Mouse (Mus musculus) midbrain, embryonic 16.5 days (tissue): ENCODE results near the gene Tm4sf4. TPM values are rescaled to one million over a fixed set of nuclear protein-coding genes. Genes with fewer than 3 reads are reported as not detected.

Experiments
- ATAC-seq: fragments of 200-750 bp; cut with Nextera tagmentation; 2 replicates; pipeline ENCODE4 v1.8.0; 2017; ENCODE audit warnings: moderate TSS enrichment
- H3K27ac ChIP-seq: fragments of 300-500 bp; sonication (generic); 2 replicates; pipeline ENCODE4 v1.5.1; 2014; ENCODE audit warnings: mild to moderate bottlenecking, low read length, mixed read lengths
- H3K27me3 ChIP-seq: fragments of 300-500 bp; sonication (generic); 2 replicates; pipeline ENCODE4 v1.6.1; 2014; ENCODE audit warnings: low read depth, low read length, mixed read lengths; ENCODE audit not compliant: control insufficient read depth, insufficient read depth
- H3K36me3 ChIP-seq: fragments of 300-500 bp; sonication (generic); 2 replicates; pipeline ENCODE4 v1.6.1; 2014; ENCODE audit warnings: mild to moderate bottlenecking, low read length, moderate library complexity, mixed read lengths; ENCODE audit not compliant: control insufficient read depth, insufficient read depth
- H3K4me1 ChIP-seq: fragments of 300-500 bp; sonication (generic); 2 replicates; pipeline ENCODE4 v1.6.1; 2014; ENCODE audit warnings: mild to moderate bottlenecking, low read length, mixed read lengths; ENCODE audit not compliant: control insufficient read depth, insufficient read depth
- H3K4me2 ChIP-seq: fragments of 300-500 bp; sonication (generic); 2 replicates; pipeline ENCODE4 v1.6.1; 2014; ENCODE audit warnings: mild to moderate bottlenecking, low read length, mixed read lengths
- H3K4me3 ChIP-seq: fragments of 300-500 bp; sonication (generic); 2 replicates; pipeline ENCODE4 v1.5.1; 2014; ENCODE audit warnings: low read depth, mild to moderate bottlenecking, low read length, moderate library complexity, mixed read lengths
- H3K9ac ChIP-seq: fragments of 300-500 bp; sonication (generic); 2 replicates; pipeline ENCODE4 v1.6.1; 2014; ENCODE audit warnings: low read depth, low read length, mixed read lengths
- H3K9me3 ChIP-seq: fragments of 300-500 bp; sonication (generic); replicated peaks from 2 replicates; pipeline ENCODE4 v1.6.1; 2014; ENCODE audit warnings: mild to moderate bottlenecking, low read length, mixed read lengths; ENCODE audit not compliant: control insufficient read depth, poor library complexity, severe bottlenecking
- WGBS: fragments of 180-500 bp; shearing (Covaris S2); extraction: QIAGEN DNeasy Blood & Tissue Kit; methylation state at CpG from one replicate; pipeline ENCODE4 v1.1.7; 2014; 5-methylcytosine and 5-hydroxymethylcytosine counted together
- polyA plus RNA-seq: library from polyadenylated mRNA; unstranded; fragments of >200 nt; fragmentation: Nextera tagmentation; extraction: Ambion mirVana; gene quantifications from 2 replicates; pipeline ENCODE4 v1.2.1, GENCODE M21; 2015

Tm4sf4 gene
- not detected in 2 replicates for polyA plus RNA-seq

- no peak for ATAC-seq
- H3K9me3 ChIP-seq = no peaks in the 10 kb centered on the region
- no peak within 1 kb of the TSS for H3K4me2 ChIP-seq
- H3K4me1 ChIP-seq = no peaks in the 10 kb centered on the region
- H3K4me3 ChIP-seq = no peak within 1 kb of the TSS
- no peaks in the 10 kb centered on the region for H3K27me3 ChIP-seq
- H3K36me3 ChIP-seq = no peaks in the 10 kb centered on the region
- 63% methylated on average over 10 of the region's 10 CpGs for WGBS
- H3K27ac ChIP-seq = no peak within 1 kb of the TSS
- H3K9ac ChIP-seq = no peak within 1 kb of the TSS
Measured at GRCm38 (mm10) chr3:57425089-57425730, at the start of gene Tm4sf4. Tm4sf4 (plus strand) TSS chr3:57425314.

- no peak for ATAC-seq
- Histone ChIP-seq H3K9me3 (no peaks in the 10 kb centered on the region), H3K27me3 (no peaks in the 10 kb centered on the region), H3K27ac (no peak overlapping the region), H3K36me3 (no peaks in the 10 kb centered on the region), H3K9ac (no peak overlapping the region), H3K4me1 (no peaks in the 10 kb centered on the region), H3K4me3 (no peak overlapping the region), H3K4me2 (no peak overlapping the region)
- 89% methylated on average over 6 of the region's 6 CpGs for WGBS
Measured at GRCm38 (mm10) chr3:57386423-57386822, 38.7 kb upstream of the Tm4sf4 start.

GRCm38 (mm10) chr3:57386895-57387294, 38.2 kb upstream of the Tm4sf4 start:
- 89% methylated on average over 2 of the region's 2 CpGs for WGBS
- H3K4me3 ChIP-seq = no peak overlapping the region
- H3K27ac ChIP-seq = no peak overlapping the region
- H3K9me3 ChIP-seq = no peaks in the 10 kb centered on the region
- no peak overlapping the region for H3K9ac ChIP-seq
- no peak for ATAC-seq
- H3K4me1 ChIP-seq = no peaks in the 10 kb centered on the region
- no peaks in the 10 kb centered on the region for H3K27me3 ChIP-seq
- H3K36me3 ChIP-seq = no peaks in the 10 kb centered on the region
- no peak overlapping the region for H3K4me2 ChIP-seq

GRCm38 (mm10) chr3:57387593-57387992, 37.5 kb upstream of the Tm4sf4 start:
- Histone ChIP-seq H3K9me3 (no peaks in the 10 kb centered on the region), H3K4me2 (no peak overlapping the region), H3K4me1 (no peaks in the 10 kb centered on the region), H3K4me3 (no peak overlapping the region), H3K36me3 (no peaks in the 10 kb centered on the region), H3K9ac (no peak overlapping the region), H3K27ac (no peak overlapping the region), H3K27me3 (no peaks in the 10 kb centered on the region)
- WGBS = 86% methylated on average over 2 of the region's 2 CpGs
- ATAC-seq = no peak

- Histone ChIP-seq H3K9ac (no peak overlapping the region), H3K27ac (no peak overlapping the region), H3K4me2 (no peak overlapping the region), H3K4me1 (no peaks in the 10 kb centered on the region), H3K27me3 (no peaks in the 10 kb centered on the region), H3K4me3 (no peak overlapping the region), H3K9me3 (no peaks in the 10 kb centered on the region), H3K36me3 (no peaks in the 10 kb centered on the region)
- no peak for ATAC-seq
- 88% methylated on average over 4 of the region's 4 CpGs for WGBS
Measured at GRCm38 (mm10) chr3:57411535-57411934, 13.6 kb upstream of the Tm4sf4 start.

- Histone ChIP-seq H3K4me3 (no peak overlapping the region), H3K4me2 (no peak overlapping the region), H3K27me3 (no peaks in the 10 kb centered on the region), H3K4me1 (no peaks in the 10 kb centered on the region), H3K27ac (no peak overlapping the region), H3K9ac (no peak overlapping the region), H3K9me3 (no peaks in the 10 kb centered on the region), H3K36me3 (no peaks in the 10 kb centered on the region)
- WGBS = 56% methylated on average over 2 of the region's 2 CpGs
- ATAC-seq = no peak
Measured at GRCm38 (mm10) chr3:57420233-57420632, 4.9 kb upstream of the Tm4sf4 start.

- 100% methylated on average over 1 of the region's 1 CpGs for WGBS
- H3K9ac ChIP-seq = no peak overlapping the region
- ATAC-seq = no peak
- no peak overlapping the region for H3K4me3 ChIP-seq
- H3K4me2 ChIP-seq = no peak overlapping the region
- no peaks in the 10 kb centered on the region for H3K36me3 ChIP-seq
- no peak overlapping the region for H3K27ac ChIP-seq
- H3K27me3 ChIP-seq = no peaks in the 10 kb centered on the region
- no peaks in the 10 kb centered on the region for H3K4me1 ChIP-seq
- H3K9me3 ChIP-seq = no peaks in the 10 kb centered on the region
Measured at GRCm38 (mm10) chr3:57420660-57421059, 4.5 kb upstream of the Tm4sf4 start.

GRCm38 (mm10) chr3:57426351-57426750, 1.2 kb downstream of the Tm4sf4 start:
- no peak overlapping the region for H3K4me2 ChIP-seq
- no peaks in the 10 kb centered on the region for H3K27me3 ChIP-seq
- no peak overlapping the region for H3K9ac ChIP-seq
- no peak for ATAC-seq
- H3K4me1 ChIP-seq = no peaks in the 10 kb centered on the region
- WGBS = 87% methylated on average over 11 of the region's 11 CpGs
- no peaks in the 10 kb centered on the region for H3K9me3 ChIP-seq
- no peak overlapping the region for H3K4me3 ChIP-seq
- no peak overlapping the region for H3K27ac ChIP-seq
- no peaks in the 10 kb centered on the region for H3K36me3 ChIP-seq

GRCm38 (mm10) chr3:57428682-57429464, 3.8 kb downstream of the Tm4sf4 start:
- 59% methylated on average over 5 of the region's 5 CpGs for WGBS
- no peak overlapping the region for H3K27ac ChIP-seq
- H3K4me3 ChIP-seq = no peak overlapping the region
- H3K4me2 ChIP-seq = no peak overlapping the region
- no peak for ATAC-seq
- H3K9me3 ChIP-seq = no peaks in the 10 kb centered on the region
- no peak overlapping the region for H3K9ac ChIP-seq
- no peaks in the 10 kb centered on the region for H3K27me3 ChIP-seq
- H3K36me3 ChIP-seq = no peaks in the 10 kb centered on the region
- H3K4me1 ChIP-seq = no peaks in the 10 kb centered on the region
